Mouse (Mus musculus): ENCODE measurements around the gene Nphp1. TPM values are rescaled to one million over a fixed set of nuclear protein-coding genes. Genes with fewer than 3 reads are reported as not detected.

Gene Nphp1
- total RNA-seq, 4 experiments from 2014 or later: 16.8 to 35.0 (median 24.4) TPM

Other genes starting within 250 kb of the Nphp1 start
- gene Prom2, start 247.4 kb downstream of the Nphp1 start, total RNA-seq (2022): 1 to 10 TPM in 2 of 4 experiments, under 1 TPM in 2; 0.80 to 1.8 (median 1.3) TPM
- 1 to 10 TPM; 3.7 to 4.7 (median 4.4) TPM for gene Zfp661, start 201.8 kb downstream of the Nphp1 start, total RNA-seq (2022)
- gene Mrps5, start 201.7 kb downstream of the Nphp1 start, total RNA-seq (2022): 100 to 1,000 TPM in 1 of 4 experiments, 10 to 100 TPM in 3; 87.0 to 107 (median 96.0) TPM
- 10 to 100 TPM in 2 of 4 experiments, 1 to 10 TPM in 2; 6.6 to 12.0 (median 9.1) TPM for gene Mal, start 132.2 kb downstream of the Nphp1 start, total RNA-seq (2022)
- gene Mall, start 59.0 kb downstream of the Nphp1 start, total RNA-seq (2022): under 1 TPM; 0.66 to 0.90 (median 0.89) TPM
- 100 to 1,000 TPM in 1 of 4 experiments, 10 to 100 TPM in 3; 59.5 to 127 (median 77.8) TPM for gene Mtln, start 3.6 kb upstream of the Nphp1 start, total RNA-seq (2022)
- 1 to 10 TPM in 2 of 4 experiments, under 1 TPM in 2; 0.52 to 1.1 (median 0.89) TPM for gene Bub1, start 43.0 kb upstream of the Nphp1 start, total RNA-seq (2022)
- gene Acoxl, start 50.0 kb upstream of the Nphp1 start, total RNA-seq (2022): 1 to 10 TPM in 2 of 4 experiments, under 1 TPM in 2; 0.38 to 1.9 (median 0.97) TPM